Mouse (Mus musculus) kidney, embryonic 16.5 days (tissue): ENCODE measurements around the gene Inka1. TPM values are rescaled to one million over a fixed set of nuclear protein-coding genes. Genes with fewer than 3 reads are reported as not detected.

Experiments used
- ATAC-seq: fragments of 200-750 bp; cut with Nextera tagmentation; 2 replicates; pipeline ENCODE4 v1.8.0; 2017; ENCODE audit warnings: moderate TSS enrichment; ENCODE audit not compliant: low FRiP score, low TSS enrichment
- H3K27ac ChIP-seq: fragments of 300-500 bp; sonication (generic); 2 replicates; pipeline ENCODE4 v1.5.1; 2014; ENCODE audit warnings: low read length
- H3K27me3 ChIP-seq: fragments of 300-500 bp; sonication (generic); 2 replicates; pipeline ENCODE4 v1.6.1; 2014; ENCODE audit warnings: low read length, control low read depth, mixed read lengths; ENCODE audit not compliant: insufficient read depth
- H3K36me3 ChIP-seq: fragments of 300-500 bp; sonication (generic); 2 replicates; pipeline ENCODE4 v1.6.1; 2014; ENCODE audit warnings: low read length, control low read depth, mixed read lengths; ENCODE audit not compliant: insufficient read depth
- H3K4me1 ChIP-seq: fragments of 300-500 bp; sonication (generic); 2 replicates; pipeline ENCODE4 v1.6.1; 2014; ENCODE audit warnings: low read length, control low read depth, mixed read lengths; ENCODE audit not compliant: insufficient read depth
- H3K4me2 ChIP-seq: fragments of 300-500 bp; sonication (generic); replicated peaks from 2 replicates; pipeline ENCODE4 v1.6.1; 2014; ENCODE audit warnings: low read depth, low read length
- H3K4me3 ChIP-seq: fragments of 300-500 bp; sonication (generic); 2 replicates; pipeline ENCODE4 v1.5.1; 2014; ENCODE audit warnings: mild to moderate bottlenecking, low read length
- H3K9ac ChIP-seq: fragments of 300-500 bp; sonication (generic); replicated peaks from 2 replicates; pipeline ENCODE4 v1.6.1; 2014; ENCODE audit warnings: low read length
- H3K9me3 ChIP-seq: fragments of 300-500 bp; sonication (generic); 2 replicates; pipeline ENCODE4 v1.6.1; 2016; ENCODE audit warnings: low read length, control low read depth
- WGBS: fragments of 180-500 bp; shearing (Covaris S2); extraction: QIAGEN DNeasy Blood & Tissue Kit; methylation state at CpG from one replicate; pipeline ENCODE4 v1.1.7; 2014; 5-methylcytosine and 5-hydroxymethylcytosine counted together
- polyA plus RNA-seq: library from polyadenylated mRNA; unstranded; fragments of >200 nt; fragmentation: Nextera tagmentation; extraction: Ambion mirVana; gene quantifications from 2 replicates; pipeline ENCODE4 v1.2.1, GENCODE M21; 2015

Inka1 gene
- polyA plus RNA-seq, 1 experiment from 2014 or later: 79.4 TPM

DNA sequence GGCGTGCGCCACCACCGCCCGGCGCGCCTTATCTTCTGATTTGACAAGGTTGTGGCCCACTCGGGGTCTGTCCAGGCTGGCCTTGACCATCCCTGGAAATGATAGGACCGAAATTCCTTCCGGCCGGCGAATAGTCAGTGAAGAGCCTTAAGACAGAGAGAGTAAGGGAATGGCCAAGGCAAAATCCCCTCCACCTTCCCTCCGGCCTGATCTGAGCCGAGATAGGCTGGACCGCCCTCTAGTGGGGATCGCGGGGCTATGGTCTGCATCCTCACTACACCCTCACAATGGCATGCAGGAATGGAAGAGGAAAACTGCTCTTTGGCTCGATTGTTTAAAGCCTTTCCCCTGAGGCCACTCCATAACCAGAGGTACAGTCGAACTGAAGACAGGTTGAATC is 697 bp upstream of the Inka1 start:
- ATAC-seq: peak; percentile 50
- Histone ChIP-seq H3K36me3 (no peaks in the 10 kb centered on the region), H3K4me2 (peak overlapping the region; percentile 58), H3K4me1 (peaks cover 25% of the 10 kb centered on the region), H3K27ac (peak overlapping the region; percentile 99), H3K9ac (peak overlapping the region; percentile 68; the same call in 1 of the 2 replicates), H3K4me3 (peak overlapping the region; percentile 60), H3K27me3 (no peaks in the 10 kb centered on the region; the same call in 1 of the 2 replicates), H3K9me3 (no peaks in the 10 kb centered on the region)
- WGBS: 2% methylated on average over 18 of the region's 18 CpGs

DNA sequence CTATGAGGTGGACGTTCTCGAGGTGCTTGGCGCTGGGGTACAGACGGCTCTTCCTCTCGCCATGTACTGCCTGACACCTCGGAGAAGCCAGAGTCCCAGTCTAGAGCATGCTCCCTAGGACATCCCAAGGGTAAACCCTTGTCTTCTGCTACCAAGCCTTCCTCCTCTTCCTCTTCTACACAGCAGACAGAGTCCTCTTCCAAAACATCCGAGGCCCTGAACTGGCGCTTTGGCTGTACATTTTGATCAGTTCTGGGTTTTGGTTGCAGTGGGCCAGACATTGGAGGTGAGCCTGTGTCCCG is 974 bp downstream of the Inka1 start:
- peak overlapping the region; percentile 99 for H3K27ac ChIP-seq
- H3K4me3 ChIP-seq: peak overlapping the region; percentile 60
- H3K36me3 ChIP-seq: no peaks in the 10 kb centered on the region
- peaks cover 35% of the 10 kb centered on the region for H3K4me1 ChIP-seq
- ATAC-seq: no peak
- H3K4me2 ChIP-seq: peak overlapping the region; percentile 58
- H3K9ac ChIP-seq: peak overlapping the region; percentile 68
- no peaks in the 10 kb centered on the region for H3K9me3 ChIP-seq
- no peaks in the 10 kb centered on the region; the same call in 1 of the 2 replicates for H3K27me3 ChIP-seq
- 33% methylated on average over 9 of the region's 9 CpGs for WGBS

DNA sequence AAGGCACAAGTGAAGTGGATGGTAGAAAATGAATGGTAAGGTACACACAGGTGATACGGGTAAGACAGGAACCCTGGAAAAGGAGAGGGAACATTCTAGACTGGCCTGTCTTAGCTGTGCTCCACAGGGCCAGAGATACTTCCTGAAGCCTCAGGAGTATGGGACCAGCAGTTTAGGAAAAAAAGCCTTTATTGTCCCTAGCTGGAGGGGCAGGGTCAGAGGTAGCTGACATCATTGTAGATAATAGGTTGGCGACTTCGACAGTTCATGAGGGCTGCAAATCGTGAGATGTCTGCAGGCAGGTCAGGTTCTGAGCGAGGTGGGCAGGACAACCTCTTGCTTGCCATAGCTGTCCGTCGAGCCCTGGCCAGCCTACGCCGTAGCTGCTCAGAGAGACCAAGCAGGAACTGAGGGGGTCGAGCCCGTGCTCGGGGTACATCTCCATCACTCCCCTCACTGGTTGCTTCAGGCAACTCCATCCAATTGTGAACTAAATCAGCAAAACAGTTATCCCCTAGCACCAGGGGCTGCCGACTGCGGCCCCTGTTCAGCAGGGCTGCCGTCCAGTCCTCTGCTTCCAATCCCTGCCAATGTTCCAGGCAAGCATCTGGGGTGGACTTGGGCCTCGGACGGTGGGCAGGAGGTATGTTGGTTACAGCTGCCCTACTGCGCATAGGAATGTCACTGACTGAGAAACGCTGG is 1.5 kb downstream of the Inka1 start:
- Histone ChIP-seq H3K4me1 (peaks cover 35% of the 10 kb centered on the region), H3K36me3 (no peaks in the 10 kb centered on the region), H3K27me3 (no peaks in the 10 kb centered on the region; the same call in 1 of the 2 replicates), H3K4me2 (peak overlapping the region; percentile 58), H3K4me3 (peak overlapping the region; percentile 60), H3K9me3 (no peaks in the 10 kb centered on the region), H3K27ac (peak overlapping the region; percentile 99), H3K9ac (peak overlapping the region; percentile 68)
- no peak for ATAC-seq
- WGBS: 36% methylated on average over 19 of the region's 19 CpGs

DNA sequence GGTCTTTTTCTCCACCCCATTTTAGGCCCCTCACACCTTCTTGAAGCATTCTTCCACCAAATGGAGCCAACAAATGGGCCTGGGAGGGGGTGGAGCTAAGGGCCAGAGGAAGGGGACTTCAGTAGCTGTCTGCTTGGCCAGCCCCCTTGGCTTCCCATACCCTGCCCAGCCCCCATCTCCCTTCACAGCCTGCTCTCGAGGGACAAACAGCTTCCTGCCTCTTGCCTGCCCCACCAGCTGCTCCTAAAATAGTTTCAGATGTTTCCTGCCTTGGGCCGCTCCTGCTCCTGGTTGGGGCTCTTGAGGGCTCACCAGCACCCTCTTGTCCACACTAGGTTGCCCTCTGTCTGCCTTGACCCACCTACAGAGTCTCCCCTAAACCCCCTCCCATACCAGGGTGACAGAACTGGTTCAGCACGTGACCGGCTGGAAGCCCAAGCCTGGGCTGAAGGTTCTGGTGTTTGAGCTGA is 2.2 kb downstream of the Inka1 start:
- H3K9ac ChIP-seq: peak overlapping the region; percentile 70
- no peaks in the 10 kb centered on the region for H3K9me3 ChIP-seq
- H3K4me3 ChIP-seq: peak overlapping the region; percentile 60
- H3K27ac ChIP-seq: peak overlapping the region; percentile 99
- H3K27me3 ChIP-seq: no peaks in the 10 kb centered on the region; the same call in 1 of the 2 replicates
- H3K4me2 ChIP-seq: peak overlapping the region; percentile 58
- WGBS: 12% methylated on average over 4 of the region's 4 CpGs
- peak; percentile 65 for ATAC-seq
- peaks cover 35% of the 10 kb centered on the region for H3K4me1 ChIP-seq
- H3K36me3 ChIP-seq: no peaks in the 10 kb centered on the region

DNA sequence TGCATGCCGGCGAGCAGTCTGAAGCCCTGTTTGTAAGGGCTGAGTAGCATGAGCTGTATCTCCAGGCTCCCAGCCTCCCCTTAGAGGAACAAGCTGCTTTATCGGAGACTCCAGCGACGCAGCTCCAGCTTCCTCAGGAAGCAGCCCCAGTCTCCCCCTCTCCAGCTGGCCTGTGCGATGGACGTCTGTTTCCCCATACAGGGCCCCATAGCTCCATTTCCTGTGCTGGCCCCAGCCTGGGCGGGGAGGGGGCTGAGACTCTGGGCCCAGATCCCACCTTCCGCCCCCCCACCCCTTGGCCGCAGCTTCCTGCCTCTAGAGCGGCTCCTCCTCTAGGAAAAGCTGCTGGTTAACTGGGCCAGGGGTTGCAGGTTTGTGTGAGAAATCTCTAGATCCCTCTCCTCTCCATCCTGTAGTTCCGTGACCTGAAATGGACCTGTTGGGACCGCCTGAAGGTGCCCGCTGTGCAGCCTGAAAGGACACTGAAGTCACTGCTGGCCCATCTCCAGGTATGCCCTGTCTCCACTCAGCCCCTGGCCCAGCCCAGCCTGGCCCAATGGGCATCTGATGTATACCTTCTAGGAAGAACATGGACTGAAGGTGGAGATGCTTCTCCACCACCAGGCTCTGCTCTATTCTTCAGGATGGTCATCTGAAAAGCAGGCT is 2.9 kb downstream of the Inka1 start, which contains the start of gene Gm20661:
Gene Gm20661, plus strand, starts transcription at position 378 of the 666 bp plus-strand sequence.
- Histone ChIP-seq H3K27me3 (no peaks in the 10 kb centered on the region; the same call in 1 of the 2 replicates), H3K4me2 (peak within 1 kb of the TSS; percentile 58), H3K36me3 (no peaks in the 10 kb centered on the region), H3K27ac (peak within 1 kb of the TSS; percentile 99), H3K4me1 (peaks cover 35% of the 10 kb centered on the region), H3K9ac (peak within 1 kb of the TSS; percentile 70), H3K9me3 (no peaks in the 10 kb centered on the region), H3K4me3 (peak within 1 kb of the TSS; percentile 60)
- WGBS: 8% methylated on average over 14 of the region's 14 CpGs
- peak; percentile 83 for ATAC-seq

DNA sequence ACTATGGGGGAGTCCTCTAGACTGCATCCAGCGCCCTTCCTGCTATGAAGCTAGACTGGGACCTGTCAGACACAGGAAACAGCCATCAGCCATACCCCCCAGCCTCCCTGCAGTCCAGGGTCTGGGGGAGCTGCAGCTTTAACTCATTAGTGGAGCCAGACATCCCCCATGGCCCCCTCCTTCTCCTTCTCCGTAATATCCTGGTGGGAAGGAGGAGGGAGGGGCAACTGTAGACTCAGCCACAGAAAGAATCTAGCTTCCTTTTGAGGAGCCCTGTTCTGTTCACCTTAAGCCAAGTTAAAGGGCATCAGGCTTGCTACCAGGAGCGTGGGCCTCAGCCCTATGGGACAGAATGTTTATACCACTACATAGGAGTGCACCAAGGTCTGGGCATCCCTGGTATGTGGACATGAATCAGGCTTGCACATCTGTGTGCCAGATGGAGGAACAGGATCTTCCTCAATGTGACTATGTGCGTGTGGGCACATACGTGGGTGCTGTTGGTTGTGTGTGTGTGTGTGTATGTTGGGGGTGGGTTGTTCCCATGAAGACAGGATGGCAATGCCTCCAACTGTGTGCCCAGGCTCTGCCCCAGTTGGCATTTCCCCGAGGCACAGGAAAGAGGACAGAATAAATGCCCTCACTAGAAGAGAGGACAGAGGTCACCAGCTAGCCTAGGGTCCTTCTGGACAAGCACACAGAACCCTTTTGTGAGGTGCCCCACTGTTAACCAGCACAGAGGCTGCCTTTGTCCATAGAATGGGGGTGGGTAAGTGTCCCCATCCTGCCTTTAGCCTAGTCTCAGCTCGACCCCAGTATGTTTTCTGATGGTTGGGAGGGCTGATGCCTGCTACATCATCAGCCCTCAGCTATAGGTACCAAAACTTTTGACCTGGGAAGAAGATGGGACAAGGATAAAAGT is 3.7 kb downstream of the Inka1 start:
- Histone ChIP-seq H3K4me1 (peaks cover 35% of the 10 kb centered on the region), H3K27ac (peak overlapping the region; percentile 99), H3K9ac (peak overlapping the region; percentile 70), H3K36me3 (no peaks in the 10 kb centered on the region), H3K4me2 (peak overlapping the region; percentile 58), H3K9me3 (no peaks in the 10 kb centered on the region), H3K27me3 (no peaks in the 10 kb centered on the region), H3K4me3 (peak overlapping the region; percentile 60)
- ATAC-seq: peak; percentile 60
- 21% methylated on average over 7 of the region's 7 CpGs for WGBS

DNA sequence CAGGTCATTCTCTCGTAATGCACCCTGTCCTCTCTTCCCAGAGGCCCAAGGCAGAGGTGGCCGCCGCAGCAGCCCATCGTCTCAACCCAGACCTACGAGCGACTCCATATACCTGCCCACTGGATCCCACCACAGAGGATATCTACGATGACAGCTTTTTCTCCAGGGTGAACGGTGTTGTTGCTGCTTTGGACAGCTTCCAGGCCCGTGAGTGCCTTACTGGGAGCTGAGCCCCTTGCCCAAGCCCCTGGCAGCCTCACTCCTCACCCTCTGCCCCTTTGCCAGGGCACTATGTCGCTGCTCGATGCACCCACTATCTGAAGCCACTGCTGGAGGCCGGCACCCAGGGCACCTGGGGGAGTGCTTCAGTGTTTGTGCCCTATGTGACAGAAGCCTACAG is 6.9 kb downstream of the Inka1 start:
- 84% methylated on average over 12 of the region's 12 CpGs for WGBS
- no peaks in the 10 kb centered on the region for H3K36me3 ChIP-seq
- no peaks in the 10 kb centered on the region for H3K27me3 ChIP-seq
- H3K4me2 ChIP-seq: no peak overlapping the region
- H3K27ac ChIP-seq: no peak overlapping the region
- no peak overlapping the region for H3K9ac ChIP-seq
- H3K4me3 ChIP-seq: no peak overlapping the region
- ATAC-seq: no peak
- peaks cover 36% of the 10 kb centered on the region for H3K4me1 ChIP-seq
- no peaks in the 10 kb centered on the region for H3K9me3 ChIP-seq

DNA sequence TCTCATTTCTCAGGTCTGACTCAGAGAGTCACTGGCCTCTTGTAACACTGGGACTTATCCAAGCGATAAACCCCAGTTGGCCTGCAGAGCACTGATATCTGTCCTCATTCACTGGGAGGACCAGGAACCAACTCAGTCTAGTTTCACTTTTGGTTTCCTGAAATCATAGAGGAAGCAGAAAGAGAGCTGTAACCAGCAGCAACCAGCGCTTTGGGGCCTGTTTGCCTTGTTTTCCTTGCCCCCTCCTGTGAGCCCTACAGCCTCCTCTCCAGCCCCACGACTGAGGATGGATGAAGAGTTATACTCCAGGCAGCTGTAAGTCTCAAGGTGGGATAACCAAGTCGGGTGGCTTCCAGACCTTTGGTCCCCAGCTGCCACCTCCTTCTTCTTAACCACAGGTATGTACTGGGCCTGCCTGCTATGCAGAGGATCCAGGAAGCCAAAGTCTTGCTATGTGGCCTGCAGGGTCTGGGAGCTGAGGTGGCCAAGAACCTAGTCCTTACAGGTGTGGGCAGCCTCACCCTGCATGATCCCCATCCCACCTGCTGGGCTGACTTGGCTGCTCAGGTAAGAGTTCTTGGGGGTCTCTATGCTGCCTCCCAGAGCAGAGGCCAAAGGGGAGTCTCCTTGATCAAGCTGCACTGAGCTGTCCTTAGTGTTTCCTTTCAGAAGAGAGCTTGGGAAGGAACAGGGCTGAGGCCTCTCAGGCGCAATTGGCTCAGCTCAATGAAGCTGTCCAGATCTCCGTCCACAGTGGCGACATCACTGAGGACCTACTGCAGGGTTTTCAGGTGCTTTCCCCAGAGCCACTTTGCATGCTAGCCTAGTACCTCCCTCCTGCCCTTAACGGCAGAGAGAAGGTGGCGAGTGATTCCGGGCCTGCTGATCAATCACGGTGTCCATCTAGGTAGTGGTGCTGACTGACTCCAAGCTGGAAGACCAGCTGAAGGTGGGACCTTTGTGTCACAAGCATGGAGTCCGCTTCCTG is 10.0 kb downstream of the Inka1 start, which contains the start of gene Uba7:
Gene Uba7, plus strand, starts transcription at position 107 of the 988 bp plus-strand sequence.
- Histone ChIP-seq H3K27me3 (no peaks in the 10 kb centered on the region), H3K4me3 (no peak within 1 kb of the TSS; the same call in 1 of the 2 replicates), H3K4me1 (peaks cover 11% of the 10 kb centered on the region), H3K9me3 (no peaks in the 10 kb centered on the region), H3K9ac (peak within 1 kb of the TSS; percentile 54; the same call in 1 of the 2 replicates), H3K27ac (peak within 1 kb of the TSS; percentile 63), H3K4me2 (peak within 1 kb of the TSS; percentile 17; the same call in 1 of the 2 replicates), H3K36me3 (peaks cover 11% of the 10 kb centered on the region; the same call in 1 of the 2 replicates)
- 69% methylated on average over 12 of the region's 12 CpGs for WGBS
- no peak; the same call in 1 of the 2 replicates for ATAC-seq
